Mouse (Mus musculus) bone marrow macrophage, adult 2 months (primary cell): ENCODE results near the gene Grk1.

Experiments used
- CTCF ChIP-seq: IDR thresholded peaks from 2 replicates; pipeline ENCODE4 v1.5.1; 2012; ENCODE audit warnings: low read depth, mild to moderate bottlenecking, low read length, moderate library complexity
- POLR2A ChIP-seq: IDR thresholded peaks from 2 replicates; pipeline ENCODE4 v1.6.1; 2012; ENCODE audit warnings: mild to moderate bottlenecking, low read depth, low read length, borderline replicate concordance

DNA sequence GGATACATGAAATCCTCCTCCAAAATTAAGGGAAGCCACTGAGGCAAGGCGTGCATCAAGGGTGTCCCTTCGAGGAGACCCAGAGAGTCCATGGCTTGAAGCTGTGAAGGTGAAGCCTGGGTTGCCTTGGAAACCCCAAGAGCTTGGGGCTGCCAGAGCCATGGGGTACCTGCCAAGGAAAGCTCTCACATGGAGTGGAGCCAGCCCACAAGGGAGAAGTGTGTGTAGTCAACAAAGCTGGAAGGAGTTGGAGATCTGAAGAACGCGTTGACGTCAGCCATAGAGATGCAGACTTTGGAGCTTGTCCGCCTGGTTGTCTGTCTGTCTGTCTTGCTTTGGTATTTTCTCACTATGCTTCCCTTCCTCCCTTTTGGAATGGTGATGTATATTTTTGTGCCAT lies 16.1 kb downstream of the Grk1 start:
- no peak for TF ChIP-seq CTCF
- TF ChIP-seq POLR2A, result no peak
